ENCODE assay signal across 16 mouse cellular contexts in genomic region chr16:76249345-76250091, GRCm38 (mm10).
"Had no signal": no experiment of that assay in that cellular context is flagged by ENCODE, and none has a peak within 500 bp of the region (broad histone marks: within the 10 kb centered on the region; RNA-seq: fewer than 3 reads in every experiment).

No protein-coding gene starts in this region.

- H3K4me2 ChIP-seq: kidney, embryonic 15.5 days; liver, embryonic 11.5 days; liver, embryonic 15.5 days; neural tube, embryonic 12.5 days had no signal

- DNase-seq: kidney, adult 2 months; kidney, postnatal 14 days; lung, adult 2 months; lung, postnatal 36 days; midbrain, embryonic 14.5 days; thymus, postnatal 36 days had no signal

- H3K9me3 ChIP-seq: kidney, embryonic 15.5 days; limb, embryonic 10.5 days; liver, embryonic 15.5 days; midbrain, embryonic 10.5 days; neural tube, embryonic 12.5 days had no signal

- H3K27ac ChIP-seq: kidney, embryonic 15.5 days; left cerebral cortex, adult 2 months; limb, embryonic 10.5 days; liver, embryonic 15.5 days; midbrain, embryonic 10.5 days; neural tube, embryonic 12.5 days; stomach, postnatal 0 days had no signal

- H3K9ac ChIP-seq: kidney, embryonic 15.5 days; liver, embryonic 15.5 days; neural tube, embryonic 12.5 days had no signal

- H3K4me1 ChIP-seq: kidney, embryonic 15.5 days; liver, embryonic 15.5 days; midbrain, embryonic 10.5 days; neural tube, embryonic 12.5 days had no signal

- H3K4me3 ChIP-seq: kidney, embryonic 15.5 days; left cerebral cortex, adult 2 months; limb, embryonic 10.5 days; liver, embryonic 15.5 days; midbrain, embryonic 10.5 days; myocyte; neural tube, embryonic 12.5 days had no signal

- ATAC-seq: lung, postnatal 0 days had no signal

- H3K27me3 ChIP-seq: kidney, embryonic 15.5 days; liver, embryonic 15.5 days; neural tube, embryonic 12.5 days had no signal

- H3K36me3 ChIP-seq: kidney, embryonic 15.5 days; limb, embryonic 10.5 days; liver, embryonic 15.5 days; midbrain, embryonic 10.5 days; neural tube, embryonic 12.5 days had no signal
